Mouse (Mus musculus) intestine, postnatal 0 days (tissue): Measurements from ENCODE around the gene Eef1b2. TPM values are rescaled to one million over a fixed set of nuclear protein-coding genes. Genes with fewer than 3 reads are reported as not detected.

Source experiments
- ATAC-seq: fragments of 200-750 bp; cut with Nextera tagmentation; 2 replicates; pipeline ENCODE4 v1.8.0; 2017; ENCODE audit warnings: mild to moderate bottlenecking, moderate TSS enrichment, moderate library complexity
- H3K27ac ChIP-seq: fragments of 300-500 bp; sonication (generic); 2 replicates; pipeline ENCODE4 v1.5.1; 2014; ENCODE audit warnings: mild to moderate bottlenecking, low read depth, low read length, moderate library complexity
- H3K27me3 ChIP-seq: fragments of 300-500 bp; sonication (generic); replicated peaks from 2 replicates; pipeline ENCODE4 v1.6.1; 2014; ENCODE audit warnings: low read length, mixed read lengths; ENCODE audit not compliant: control insufficient read depth, insufficient read depth
- H3K36me3 ChIP-seq: fragments of 300-500 bp; sonication (generic); 2 replicates; pipeline ENCODE4 v1.6.1; 2014; ENCODE audit warnings: mild to moderate bottlenecking, moderate library complexity; ENCODE audit not compliant: control insufficient read depth, insufficient read depth
- H3K4me1 ChIP-seq: fragments of 300-500 bp; sonication (generic); replicated peaks from 2 replicates; pipeline ENCODE4 v1.6.1; 2014; ENCODE audit warnings: antibody characterized with exemption, low read length, mixed read lengths; ENCODE audit not compliant: control insufficient read depth, insufficient read depth
- H3K4me2 ChIP-seq: fragments of 300-500 bp; sonication (generic); replicated peaks from 2 replicates; pipeline ENCODE4 v1.6.1; 2014; ENCODE audit warnings: low read depth, mild to moderate bottlenecking, moderate library complexity
- H3K4me3 ChIP-seq: fragments of 300-500 bp; sonication (generic); 2 replicates; pipeline ENCODE4 v1.5.1; 2014; ENCODE audit warnings: low read depth, low read length
- H3K9ac ChIP-seq: fragments of 300-500 bp; sonication (generic); 2 replicates; pipeline ENCODE4 v1.6.1; 2014; ENCODE audit warnings: mild to moderate bottlenecking, low read depth, low read length
- H3K9me3 ChIP-seq: fragments of 300-500 bp; sonication (generic); 2 replicates; pipeline ENCODE4 v1.6.1; 2016; ENCODE audit warnings: mixed run types; ENCODE audit not compliant: control insufficient read depth
- CTCF ChIP-seq: sonication (generic); IDR thresholded peaks from 2 replicates; pipeline ENCODE4 v1.5.1; 2016; ENCODE audit warnings: low read depth, mild to moderate bottlenecking, control low read depth, antibody characterized with exemption, moderate library complexity
- WGBS: fragments of 180-500 bp; shearing (Covaris S2); extraction: QIAGEN DNeasy Blood & Tissue Kit; methylation state at CpG from one replicate; pipeline ENCODE4 v1.1.7; 2014; 5-methylcytosine and 5-hydroxymethylcytosine counted together
- polyA plus RNA-seq: library from polyadenylated mRNA; unstranded; fragments of >200 nt; fragmentation: Nextera tagmentation; extraction: Ambion mirVana; gene quantifications from 2 replicates; pipeline ENCODE4 v1.2.1, GENCODE M21; 2015

Gene Eef1b2
- 316 and 324 TPM in 2 replicates for polyA plus RNA-seq

- 0 out of 2 replicates have a peak, but pooled peaks cover 7% of the 10 kb centered on the region for H3K4me1 ChIP-seq
- no peaks in the 10 kb centered on the region for H3K9me3 ChIP-seq
- TF ChIP-seq CTCF = no peak
- no peaks in the 10 kb centered on the region for H3K27me3 ChIP-seq
- H3K9ac ChIP-seq = peak within 1 kb of the TSS; percentile 89
- ATAC-seq = peak; percentile 95
- peak within 1 kb of the TSS; percentile 85 for H3K27ac ChIP-seq
- peaks cover 10% of the 10 kb centered on the region for H3K36me3 ChIP-seq
- under 1% methylated on average over 72 of the region's 72 CpGs for WGBS
- peak within 1 kb of the TSS; percentile 97 for H3K4me3 ChIP-seq
- H3K4me2 ChIP-seq = peak within 1 kb of the TSS; percentile 88
These were observed at the start of gene Eef1b2, which contains the start of gene Ndufs1 for GRCm38 (mm10) chr1:63176604-63177421. Gene Eef1b2 (plus strand): TSS chr1:63176825. Gene Ndufs1 (minus strand): TSS chr1:63176833.

GRCm38 (mm10) chr1:63129273-63129672 is 47.4 kb upstream of the Eef1b2 start:
- peak; percentile 64 for ATAC-seq
- peak overlapping the region; percentile 64 for H3K4me2 ChIP-seq
- no peaks in the 10 kb centered on the region for H3K9me3 ChIP-seq
- H3K4me3 ChIP-seq = no peak overlapping the region
- H3K27ac ChIP-seq = peak overlapping the region; percentile 9; the same call in 1 of the 2 replicates
- H3K36me3 ChIP-seq = no peaks in the 10 kb centered on the region
- WGBS = 28% methylated on average over 3 of the region's 3 CpGs
- H3K4me1 ChIP-seq = no peaks in the 10 kb centered on the region; the same call in 1 of the 2 replicates
- H3K9ac ChIP-seq = no peak overlapping the region; the same call in 1 of the 2 replicates
- H3K27me3 ChIP-seq = no peaks in the 10 kb centered on the region
- TF ChIP-seq CTCF = no peak

- Histone ChIP-seq H3K4me3 (peak overlapping the region; percentile 24), H3K27ac (peak overlapping the region; percentile 57; the same call in 1 of the 2 replicates)
These were observed 46.6 kb upstream of the Eef1b2 start for GRCm38 (mm10) chr1:63129857-63130690.

GRCm38 (mm10) chr1:63130883-63131282 is 45.7 kb upstream of the Eef1b2 start:
- no peaks in the 10 kb centered on the region for H3K9me3 ChIP-seq
- no peaks in the 10 kb centered on the region for H3K27me3 ChIP-seq
- no peak overlapping the region for H3K4me2 ChIP-seq
- no peak overlapping the region for H3K27ac ChIP-seq
- 87% methylated on average over 2 of the region's 2 CpGs for WGBS
- no peak overlapping the region for H3K4me3 ChIP-seq
- no peak for TF ChIP-seq CTCF
- no peak for ATAC-seq
- no peak overlapping the region for H3K9ac ChIP-seq
- H3K4me1 ChIP-seq = no peaks in the 10 kb centered on the region; the same call in 1 of the 2 replicates
- H3K36me3 ChIP-seq = no peaks in the 10 kb centered on the region

More at GRCm38 (mm10) chr1:63129857-63130690, 46.6 kb upstream of the Eef1b2 start:
- Histone ChIP-seq H3K9me3 (no peaks in the 10 kb centered on the region), H3K4me2 (peak overlapping the region; percentile 64), H3K9ac (0 out of 2 replicates have a peak overlapping the region, but pooled peaks have one; percentile 11), H3K36me3 (no peaks in the 10 kb centered on the region), H3K27me3 (no peaks in the 10 kb centered on the region), H3K4me1 (no peaks in the 10 kb centered on the region; the same call in 1 of the 2 replicates)
- peak; percentile 65 for ATAC-seq
- TF ChIP-seq CTCF = no peak
- 7% methylated on average over 18 of the region's 18 CpGs for WGBS

- Histone ChIP-seq H3K27ac (no peak overlapping the region), H3K36me3 (no peaks in the 10 kb centered on the region), H3K4me2 (no peak overlapping the region), H3K4me3 (no peak overlapping the region), H3K27me3 (no peaks in the 10 kb centered on the region), H3K9me3 (no peaks in the 10 kb centered on the region), H3K9ac (no peak overlapping the region), H3K4me1 (no peaks in the 10 kb centered on the region; the same call in 1 of the 2 replicates)
- WGBS = 89% methylated on average over 11 of the region's 11 CpGs
- no peak for ATAC-seq
- TF ChIP-seq CTCF = no peak
These were observed 44.9 kb upstream of the Eef1b2 start for GRCm38 (mm10) chr1:63131766-63132165.

GRCm38 (mm10) chr1:63134530-63134929 is 42.1 kb upstream of the Eef1b2 start:
- H3K9me3 ChIP-seq = no peaks in the 10 kb centered on the region
- H3K4me1 ChIP-seq = no peaks in the 10 kb centered on the region
- WGBS = 80% methylated on average over 3 of the region's 3 CpGs
- no peak overlapping the region for H3K4me3 ChIP-seq
- no peak overlapping the region for H3K27ac ChIP-seq
- H3K36me3 ChIP-seq = peaks cover 6% of the 10 kb centered on the region
- no peak for ATAC-seq
- no peaks in the 10 kb centered on the region for H3K27me3 ChIP-seq
- TF ChIP-seq CTCF = no peak
- H3K4me2 ChIP-seq = no peak overlapping the region
- H3K9ac ChIP-seq = no peak overlapping the region
